Mouse (Mus musculus): ENCODE measurements around the gene Lrrtm3. TPM values are rescaled to one million over a fixed set of nuclear protein-coding genes. Genes with fewer than 3 reads are reported as not detected.
A peak's percentile ranks its signal among the peaks of the same experiment; 100 is the strongest.

The Lrrtm3 gene
- under 1 TPM; 0.43 TPM for total RNA-seq (2021)
- long read RNA-seq, experiment 1, partial matches to known transcripts: 0 of 6 reads
- long read RNA-seq, experiment 1, other reads (novel, unspliced or antisense): 6 of 6 reads
- long read RNA-seq, experiment 2, partial matches to known transcripts: 0 of 6 reads
- long read RNA-seq, experiment 2, other reads (novel, unspliced or antisense): 6 of 6 reads

DNA sequence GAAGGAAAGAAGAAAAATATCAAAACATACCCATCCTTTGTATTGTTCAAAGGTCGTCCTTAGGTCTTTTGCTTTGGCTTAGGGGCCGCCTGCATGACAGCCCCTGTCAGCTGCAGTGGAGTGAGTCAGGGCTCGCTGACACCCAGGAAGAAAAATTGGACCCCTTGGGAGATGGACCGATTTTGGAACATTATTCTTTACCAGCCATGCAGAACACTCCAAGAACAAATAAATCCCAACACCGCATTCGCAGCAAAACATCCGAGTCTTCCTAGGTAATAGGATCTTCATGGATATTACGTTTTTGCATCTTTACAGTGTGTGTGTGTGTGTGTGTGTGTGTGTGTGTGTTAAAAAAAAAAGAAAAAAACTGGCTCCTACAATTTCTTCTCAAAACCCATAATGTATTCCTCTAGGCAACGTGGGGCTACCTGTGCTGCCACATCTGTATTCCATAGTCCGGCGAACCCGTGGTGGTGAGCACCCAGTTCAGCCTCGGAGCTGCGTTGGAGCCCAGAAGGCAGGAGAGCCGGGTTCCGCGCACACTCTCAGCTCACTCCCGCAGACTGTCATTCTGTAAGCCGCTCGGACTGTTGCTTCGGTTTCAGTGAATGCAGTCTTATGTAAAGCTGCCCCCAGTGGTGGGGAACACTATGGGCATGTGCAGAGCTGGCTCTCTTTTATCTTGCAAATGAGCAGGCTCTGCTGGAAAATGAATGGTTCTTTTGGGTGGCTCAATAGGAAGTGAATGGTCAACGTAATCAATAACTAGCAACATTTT is at the start of gene Lrrtm3:
Lrrtm3 (minus strand) TSS at position 598 of the 781 bp plus-strand sequence.
- peak; percentile 30 for DNase-seq (ENCODE audit: low spot score)

GRCm38 (mm10) chr10:64135481-64135880 is 45.4 kb upstream of the Lrrtm3 start:
- DNase-seq (ENCODE audit: low spot score): no peak

- DNase-seq (ENCODE audit: low spot score): no peak
Observed at GRCm38 (mm10) chr10:64133461-64133860, 43.4 kb upstream of the Lrrtm3 start.

DNA sequence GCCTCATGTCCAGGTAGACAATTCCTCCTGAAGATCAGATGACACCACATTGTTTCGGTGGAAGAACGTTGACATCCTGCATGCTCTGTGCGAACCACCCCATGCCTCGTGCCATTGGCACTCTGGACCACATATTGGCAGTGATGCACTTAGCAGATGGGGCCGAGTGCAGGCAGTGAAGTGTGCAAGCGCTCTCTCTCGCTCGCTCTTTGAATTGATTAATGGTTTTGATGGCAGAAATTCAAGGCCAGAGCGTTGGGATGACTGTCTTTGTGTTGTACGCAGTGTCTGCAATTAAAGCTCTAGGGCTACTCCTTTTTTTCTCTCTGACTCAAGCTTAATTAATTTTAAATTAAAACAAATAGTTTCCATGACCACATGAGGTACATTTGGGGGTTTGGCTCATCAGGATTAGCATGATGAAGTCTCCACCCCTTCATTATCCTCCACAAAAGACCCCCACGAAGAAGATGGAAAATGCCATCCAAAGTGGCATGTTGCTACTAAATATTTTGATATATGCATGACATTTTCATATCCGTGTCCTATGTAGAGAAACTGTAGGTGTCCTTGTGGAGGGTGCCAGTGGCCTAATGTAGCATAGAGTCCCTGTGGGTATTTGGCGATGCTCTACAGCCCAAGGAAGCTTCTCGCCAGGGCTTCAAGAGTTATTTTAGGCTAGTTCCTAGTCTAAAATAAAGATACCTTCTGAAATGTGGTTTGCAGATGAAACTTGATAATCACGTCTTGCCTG is 40.5 kb upstream of the Lrrtm3 start:
- no peak for DNase-seq (ENCODE audit: low spot score)

DNA sequence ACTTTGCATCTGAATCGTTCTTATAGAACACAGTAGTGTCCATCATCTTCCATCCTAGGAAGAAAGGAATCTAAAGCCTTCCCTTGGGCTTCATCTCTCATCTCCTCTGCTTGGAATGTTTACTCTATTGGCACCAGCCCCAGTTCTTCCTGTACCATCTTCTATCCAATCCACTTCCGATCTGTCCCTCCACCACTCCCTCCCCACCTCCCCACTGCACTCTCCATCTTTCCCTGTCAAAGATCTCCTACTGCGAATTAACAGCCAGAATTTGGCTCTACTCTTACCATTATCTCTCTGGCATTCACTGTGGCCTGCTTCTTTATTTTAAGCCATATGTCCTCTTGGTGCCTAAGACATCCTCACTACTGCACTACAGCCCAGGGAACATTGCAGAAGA is 28.8 kb upstream of the Lrrtm3 start:
- no peak for DNase-seq (ENCODE audit: low spot score)

DNA sequence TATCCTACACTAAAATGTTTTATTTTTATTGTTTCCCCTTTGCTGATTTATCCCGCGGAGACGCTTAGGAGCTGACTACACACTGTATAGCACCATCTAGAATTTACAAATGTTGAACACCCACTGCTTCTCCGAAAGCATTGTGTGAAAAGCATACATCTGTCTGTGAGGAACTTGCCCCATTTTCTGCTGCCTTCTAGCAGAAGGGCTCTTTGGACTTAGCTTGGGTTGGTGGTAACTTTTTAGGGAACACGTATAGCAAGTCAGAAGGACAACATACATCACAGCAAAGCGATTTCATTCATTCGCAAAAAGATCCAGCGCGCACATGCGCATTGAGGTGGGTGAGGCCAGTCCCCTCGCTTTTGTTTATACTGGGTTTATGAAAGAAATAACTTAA is 25.2 kb upstream of the Lrrtm3 start:
- DNase-seq (ENCODE audit: low spot score): no peak

DNA sequence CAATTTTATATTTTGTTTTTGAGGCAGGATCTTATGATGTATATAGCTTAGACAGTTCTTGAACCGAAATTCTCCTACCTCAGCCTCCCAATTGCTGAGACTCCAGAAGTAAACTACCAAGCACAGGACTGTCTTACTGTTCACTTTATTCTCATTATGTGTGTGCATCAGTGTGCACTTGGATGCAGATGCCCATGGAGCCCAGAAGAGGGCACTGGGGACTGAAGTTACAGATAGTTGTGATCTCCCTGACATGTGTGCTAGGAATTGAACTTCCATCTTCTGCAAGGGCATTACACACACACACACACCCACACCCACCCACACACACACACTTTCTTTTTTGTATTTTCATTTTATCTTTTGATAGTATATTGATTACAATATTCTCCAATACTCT is 6.5 kb upstream of the Lrrtm3 start:
- DNase-seq (ENCODE audit: low spot score): no peak

DNA sequence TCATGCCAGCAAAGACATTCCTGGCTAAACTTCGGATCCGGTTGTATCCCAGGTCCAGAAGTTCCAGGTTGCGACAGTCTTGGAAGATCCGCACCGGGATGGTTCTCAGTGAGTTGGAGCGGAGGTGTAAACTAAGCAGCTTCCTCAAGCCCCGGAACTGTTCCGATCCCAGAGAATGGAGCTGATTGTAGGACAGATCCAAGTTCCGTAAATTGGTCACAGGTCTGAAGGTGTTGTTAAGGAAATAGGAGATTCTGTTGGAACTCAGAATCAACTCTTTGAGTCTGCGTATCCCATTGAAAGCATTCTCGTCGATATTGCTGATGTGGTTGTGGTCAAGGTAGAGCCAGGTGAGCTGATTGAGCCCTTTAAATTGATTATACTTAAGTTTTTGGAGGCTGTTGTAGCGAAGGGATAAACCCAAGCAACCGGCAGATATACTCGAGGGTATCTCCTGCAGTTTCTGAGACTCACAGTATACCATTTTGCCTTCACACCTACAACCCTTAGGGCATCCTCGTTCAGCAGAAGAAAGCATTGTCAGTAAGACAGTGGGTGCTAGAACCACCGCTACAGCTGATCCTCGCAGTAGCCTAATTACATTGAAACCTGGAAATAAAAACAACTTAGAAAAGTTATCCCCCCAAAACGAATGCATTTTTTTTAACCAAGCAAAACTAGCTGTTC is 1.2 kb downstream of the Lrrtm3 start:
- no peak for DNase-seq (ENCODE audit: low spot score)

- no peak for DNase-seq (ENCODE audit: low spot score)
Observed at GRCm38 (mm10) chr10:64087936-64088773, 1.9 kb downstream of the Lrrtm3 start.

DNA sequence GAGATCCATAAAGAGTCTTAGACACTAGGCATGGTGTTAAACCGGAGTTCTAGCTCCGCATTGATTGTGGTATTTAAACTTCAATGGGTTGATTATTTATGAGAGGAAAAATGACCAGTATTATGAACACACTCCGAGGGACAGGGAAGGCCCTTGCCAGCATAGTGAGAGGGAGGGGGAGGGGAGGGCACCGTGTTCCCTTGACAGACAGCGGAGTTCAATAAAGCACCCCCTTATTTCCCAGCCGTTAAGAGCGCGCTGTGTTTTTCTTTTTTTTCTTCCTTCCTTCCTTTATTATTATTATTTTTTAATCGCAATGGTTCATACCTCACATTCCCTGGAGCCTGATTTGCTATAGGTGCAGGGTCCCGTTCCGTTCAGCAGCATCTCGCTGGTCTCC is 2.6 kb downstream of the Lrrtm3 start:
- no peak for DNase-seq (ENCODE audit: low spot score)

DNA sequence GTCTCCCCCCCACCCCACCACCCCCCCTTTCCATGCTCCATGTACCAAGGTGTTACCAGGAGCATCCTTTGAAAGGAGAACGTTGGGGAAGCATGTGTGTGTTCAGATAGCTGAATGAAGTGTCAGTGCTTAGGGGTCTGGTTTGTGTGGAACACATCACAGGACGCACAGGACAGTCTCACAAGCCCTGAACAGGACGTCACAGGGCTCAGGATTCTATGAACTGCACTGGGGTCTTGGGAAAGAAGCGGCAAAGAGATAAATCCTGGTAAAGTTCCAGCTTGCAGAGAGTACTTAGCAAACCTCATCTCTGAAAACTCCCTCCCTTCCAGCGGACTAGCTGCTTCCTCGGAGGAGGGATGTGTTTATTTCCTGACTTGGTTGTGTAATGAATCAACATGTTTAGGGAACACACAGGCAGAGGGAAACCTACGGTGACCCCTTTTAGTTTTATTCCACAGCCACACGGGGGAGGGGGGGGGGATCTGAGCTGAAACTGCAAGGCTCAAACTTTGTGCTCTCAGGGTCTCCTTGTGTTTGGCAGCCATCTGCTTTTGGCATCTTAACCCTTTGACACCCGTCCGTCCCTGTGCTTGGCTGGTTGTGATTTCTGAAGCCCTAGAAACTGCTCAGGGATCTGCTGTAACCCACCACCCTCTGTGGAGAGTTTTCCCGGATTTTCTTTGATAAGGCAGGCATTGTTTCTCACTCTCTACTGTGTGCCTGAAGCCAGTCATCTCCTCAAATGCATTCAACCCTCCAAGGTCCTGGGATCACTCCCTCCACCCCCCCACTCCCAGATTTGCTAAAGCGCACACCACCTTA is 3.3 kb downstream of the Lrrtm3 start:
- no peak for DNase-seq (ENCODE audit: low spot score)

DNA sequence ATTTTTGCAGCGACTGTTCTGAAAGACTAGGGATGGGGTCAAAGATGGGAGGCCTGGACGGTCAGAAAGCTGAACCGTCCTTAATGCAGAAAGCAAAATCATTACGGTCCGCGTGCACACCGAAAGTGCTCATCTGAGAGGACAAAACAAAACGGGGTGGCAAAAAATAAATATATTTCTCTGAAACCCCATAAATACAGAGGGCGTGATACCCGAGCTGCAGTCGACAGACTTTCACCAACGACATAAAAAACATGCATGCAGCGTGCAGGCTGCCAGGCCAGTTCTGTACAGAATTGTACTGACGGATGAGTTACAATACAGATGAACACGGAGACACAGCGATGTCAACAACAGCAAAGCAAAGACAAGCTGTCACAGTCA is 3.9 kb downstream of the Lrrtm3 start:
- no peak for DNase-seq (ENCODE audit: low spot score)

DNA sequence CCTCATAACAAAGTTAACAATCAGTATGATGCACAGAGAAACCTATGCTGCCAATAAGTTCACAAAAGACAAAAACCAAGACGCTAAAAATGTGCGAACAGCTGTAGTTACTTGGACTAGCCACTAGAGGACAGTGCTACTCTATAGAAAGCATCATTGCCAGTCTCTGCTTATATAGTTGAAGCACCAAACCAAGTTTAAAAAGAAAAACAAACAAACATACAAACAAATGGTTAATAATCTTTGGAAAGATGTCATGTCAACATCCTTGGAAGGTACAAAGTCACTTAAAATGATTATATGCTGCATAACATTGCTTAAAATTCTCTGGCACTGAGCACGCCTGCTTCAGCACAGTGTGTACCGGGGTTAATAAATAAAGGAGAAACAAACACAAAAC is 5.6 kb downstream of the Lrrtm3 start:
- DNase-seq (ENCODE audit: low spot score): no peak

- no peak for DNase-seq (ENCODE audit: low spot score)
Observed at GRCm38 (mm10) chr10:64083813-64084212, 6.3 kb downstream of the Lrrtm3 start.

GRCm38 (mm10) chr10:64082345-64082744 is 7.7 kb downstream of the Lrrtm3 start:
- DNase-seq (ENCODE audit: low spot score): no peak

DNA sequence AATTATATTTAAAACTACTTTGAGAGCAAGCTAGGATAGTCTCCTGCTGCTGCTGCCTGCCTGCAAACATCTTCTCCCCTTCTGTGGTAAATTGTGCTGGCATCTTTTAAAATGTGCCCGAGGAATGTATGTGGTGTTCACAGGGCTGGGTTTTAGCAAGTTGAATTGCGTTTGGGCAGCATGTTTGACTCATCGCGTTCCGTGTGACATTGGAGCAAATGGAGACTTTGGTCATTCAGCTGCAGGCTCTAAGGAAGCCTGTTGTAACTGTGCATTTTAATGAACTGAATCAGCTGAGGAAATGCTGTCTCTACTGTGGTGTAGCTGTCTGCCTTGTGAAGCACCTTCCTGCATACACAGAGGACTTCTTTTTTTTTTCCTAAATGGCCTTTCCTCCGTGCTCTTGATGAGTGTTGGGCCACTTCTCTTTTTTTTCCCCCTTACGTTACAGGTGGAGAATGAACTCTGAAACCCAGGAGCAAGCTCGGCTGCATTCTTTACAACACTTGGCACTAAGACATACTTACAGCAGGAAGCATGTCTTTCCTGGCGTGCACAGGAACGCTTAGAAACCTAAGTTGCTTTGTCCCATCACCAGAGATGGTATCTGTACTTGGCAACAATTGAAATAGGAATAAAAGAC is 13.5 kb downstream of the Lrrtm3 start:
- DNase-seq (ENCODE audit: low spot score): no peak

DNA sequence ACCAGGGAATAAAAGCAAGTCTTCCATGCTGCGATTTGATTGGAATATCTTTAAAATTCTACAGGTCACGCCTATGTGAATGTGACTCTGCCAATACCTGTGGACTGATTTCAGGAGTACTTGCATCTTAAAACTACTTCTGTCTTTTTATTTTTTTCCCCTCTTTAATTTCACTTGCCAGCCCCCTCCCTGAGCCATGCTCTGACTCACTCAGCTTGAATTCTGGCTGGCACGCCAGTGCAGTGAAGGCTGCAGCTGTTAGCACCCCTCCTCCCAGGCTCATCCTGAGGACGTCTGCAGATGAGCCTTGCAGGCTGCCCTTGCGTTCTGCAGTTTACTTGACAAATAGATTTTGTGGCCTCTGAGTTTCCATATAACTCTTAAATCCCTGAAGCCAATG is 14.1 kb downstream of the Lrrtm3 start:
- peak; percentile 64 for DNase-seq (ENCODE audit: low spot score)

- no peak for DNase-seq (ENCODE audit: low spot score)
Observed at GRCm38 (mm10) chr10:64063704-64064103, 26.4 kb downstream of the Lrrtm3 start.

- DNase-seq (ENCODE audit: low spot score): no peak
Observed at GRCm38 (mm10) chr10:64049946-64050345, 40.1 kb downstream of the Lrrtm3 start.

GRCm38 (mm10) chr10:64049151-64049550 is 40.9 kb downstream of the Lrrtm3 start:
- peak; percentile 10 for DNase-seq (ENCODE audit: low spot score)
